Mouse (Mus musculus): ENCODE measurements around the gene Wrap53.

The Wrap53 gene

DNA sequence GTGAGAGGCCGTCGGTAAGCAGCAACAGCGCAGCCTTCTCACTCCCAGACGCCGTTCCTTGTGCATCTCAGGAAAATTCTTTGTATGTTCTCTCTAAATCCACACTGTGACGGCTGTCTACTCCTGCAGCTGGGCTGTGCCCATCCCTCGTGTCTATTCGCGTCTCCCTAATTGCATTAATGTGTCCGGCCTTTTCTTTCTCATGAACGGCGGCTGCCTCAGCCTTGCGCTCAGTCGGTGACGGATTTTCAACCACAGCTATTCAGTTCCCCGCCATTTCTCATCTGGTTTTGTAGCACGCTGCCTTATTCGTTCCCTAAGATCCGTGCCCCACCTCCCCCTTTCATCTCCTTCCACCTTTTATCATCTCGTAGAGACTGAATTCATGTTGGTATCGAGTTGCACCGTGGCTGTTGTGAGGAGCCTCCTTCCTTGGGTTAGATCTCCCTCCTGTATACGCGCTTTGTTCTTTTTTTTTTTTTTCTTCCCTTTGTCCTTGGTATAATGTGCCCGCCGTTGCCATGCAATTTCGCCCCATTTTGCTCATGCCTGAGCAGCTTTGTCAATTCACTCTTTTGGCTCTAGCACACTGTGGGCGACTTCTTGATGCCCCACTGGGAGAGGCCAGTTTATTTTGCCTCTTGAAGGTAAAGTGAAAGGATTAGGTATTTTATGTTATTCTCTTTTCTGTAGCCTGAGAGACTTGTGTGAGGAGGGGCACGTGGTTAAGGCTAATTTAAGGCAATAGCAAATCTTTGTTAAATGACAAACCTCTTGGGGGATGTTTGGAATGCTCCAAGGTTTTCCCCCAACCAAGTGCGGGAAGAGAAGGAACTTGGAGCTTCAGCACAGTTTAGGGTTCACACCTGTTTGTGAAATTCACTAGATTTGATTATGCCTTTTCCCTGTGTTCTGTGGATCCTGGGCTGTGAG is 52.7 kb downstream of the Wrap53 start:
- no peak for DNase-seq

DNA sequence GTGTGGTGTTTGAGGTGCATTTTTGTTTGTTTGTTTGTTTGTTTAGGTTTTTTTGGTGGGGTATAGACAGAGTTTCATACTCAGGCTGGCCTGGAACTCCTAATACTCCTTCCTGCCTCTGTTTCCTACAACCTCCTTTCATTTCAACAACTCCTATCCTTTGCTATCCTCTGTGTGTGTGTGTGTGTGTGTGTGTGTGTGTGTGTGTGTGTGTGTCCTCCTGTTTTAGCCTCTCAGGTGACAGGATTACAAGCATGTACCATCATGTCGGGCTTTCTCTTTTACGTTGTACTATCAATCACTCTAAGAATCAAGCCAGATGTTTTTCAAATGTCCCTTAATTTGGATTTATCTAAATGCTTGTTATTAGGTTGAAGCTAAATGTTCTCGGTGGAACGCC is 53.4 kb downstream of the Wrap53 start:
- DNase-seq, result no peak

- DNase-seq, result no peak
Measured at GRCm38 (mm10) chr11:69525661-69526060, 54.4 kb downstream of the Wrap53 start.

DNA sequence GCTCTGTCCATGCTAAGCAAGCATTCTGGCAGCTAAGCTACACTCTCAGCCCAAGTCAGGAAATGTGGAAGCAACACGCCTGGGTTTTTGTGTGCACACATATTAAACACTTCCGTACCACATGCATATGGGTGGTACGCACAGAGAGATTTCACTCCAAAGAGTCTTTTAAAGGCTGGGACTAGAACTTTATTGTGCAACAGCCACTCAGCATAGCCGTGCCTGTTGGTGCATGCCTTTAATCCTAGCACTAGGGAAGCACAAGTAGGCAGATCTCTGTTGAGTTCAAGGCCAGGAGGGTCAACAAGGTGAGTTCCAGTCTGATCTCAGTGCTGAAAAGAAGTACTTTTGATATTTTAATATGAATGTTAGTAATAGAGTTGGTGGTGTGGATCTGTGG is 56.4 kb downstream of the Wrap53 start:
- DNase-seq, result no peak

DNA sequence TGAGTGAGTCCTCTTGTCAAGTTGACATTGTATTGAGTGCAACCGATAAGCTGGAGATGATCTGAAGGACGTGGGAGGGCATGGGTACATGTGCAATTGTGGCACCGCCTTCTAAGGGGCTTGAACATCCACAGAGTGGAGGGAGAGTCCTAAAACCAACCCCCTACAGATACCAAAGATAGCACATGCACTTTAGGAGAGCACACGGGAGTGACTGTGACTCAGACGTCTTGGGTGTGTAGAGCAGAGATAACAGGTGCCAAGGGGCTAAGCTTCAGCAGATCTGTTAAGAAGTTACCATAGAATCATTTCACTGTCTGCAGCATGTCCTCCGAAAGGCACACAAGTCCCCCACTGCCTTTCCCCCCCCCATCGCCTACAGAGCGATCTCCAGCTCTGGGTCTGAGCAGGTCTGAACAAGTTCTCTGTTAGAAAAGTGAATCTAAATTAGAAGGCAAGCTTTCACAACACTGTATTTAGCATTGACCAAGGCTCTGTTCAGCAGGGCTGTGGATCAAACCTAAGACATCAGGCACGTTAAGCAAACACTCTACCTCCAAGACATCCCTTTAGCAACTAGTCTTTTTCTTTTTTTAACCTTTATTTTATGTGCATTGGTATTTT is 58.4 kb downstream of the Wrap53 start:
- DNase-seq, result no peak

- DNase-seq, result no peak
Measured at GRCm38 (mm10) chr11:69519976-69520375, 60.1 kb downstream of the Wrap53 start.

DNA sequence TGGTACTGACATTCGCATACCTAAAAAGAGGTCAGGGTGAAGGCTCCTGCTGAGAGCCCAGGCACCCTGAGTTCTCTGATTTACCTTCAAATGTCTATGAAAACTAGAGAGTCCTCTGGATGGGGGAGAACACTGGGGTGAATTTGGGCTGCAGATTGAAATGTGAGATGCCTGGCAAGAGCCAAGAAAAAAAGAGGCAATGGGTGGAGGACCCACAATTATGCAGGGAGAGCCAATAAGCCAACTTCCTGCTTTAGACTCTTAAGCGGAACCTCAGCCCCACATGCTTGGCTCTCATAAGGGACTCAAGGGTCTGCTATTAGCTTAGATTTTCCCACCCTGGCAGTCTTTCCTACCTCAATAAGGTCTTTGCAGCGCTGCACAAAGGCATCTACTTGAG is 63.4 kb downstream of the Wrap53 start:
- no peak for DNase-seq

DNA sequence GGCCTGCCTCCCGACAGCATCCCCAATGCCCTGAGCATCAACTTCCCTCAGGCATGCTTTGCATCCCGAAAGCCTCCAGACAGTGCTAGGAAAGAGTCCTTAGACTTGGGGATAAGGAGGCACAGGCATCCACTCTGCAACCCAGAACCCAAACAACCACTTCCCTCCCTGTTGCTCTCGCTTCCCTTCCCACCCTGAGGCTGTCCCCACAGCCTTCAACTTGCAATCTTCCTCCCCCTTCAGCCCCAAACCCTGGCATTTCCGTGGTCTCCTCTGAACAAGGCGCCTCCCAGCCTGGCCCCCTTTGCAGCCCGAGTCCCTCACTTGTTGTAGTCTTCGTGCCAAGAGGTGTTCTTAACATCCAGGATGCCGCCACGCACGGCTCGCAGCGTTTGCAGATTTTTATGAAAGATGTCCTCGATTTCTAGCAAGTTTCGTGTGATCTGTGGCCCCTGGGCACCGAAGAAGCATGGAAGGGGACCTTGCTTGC is 63.9 kb downstream of the Wrap53 start:
- no peak for DNase-seq

GRCm38 (mm10) chr11:69513840-69514239 is 66.2 kb downstream of the Wrap53 start:
- DNase-seq, result peak in 1 of 2 experiments; percentile 44

Measured in spleen, adult 18-20 months (tissue).